Mouse (Mus musculus) liver, embryonic 14.5 days (tissue): ENCODE measurements around the gene Nphp3. TPM values are rescaled to one million over a fixed set of nuclear protein-coding genes. Genes with fewer than 3 reads are reported as not detected.

Experiments
- ATAC-seq: fragments of 200-750 bp; cut with Nextera tagmentation; 2 replicates; pipeline ENCODE4 v1.8.0; 2017; ENCODE audit warnings: moderate number of reproducible peaks, mild to moderate bottlenecking, moderate library complexity; ENCODE audit not compliant: insufficient read depth
- DNase-seq, 3 experiments: peaks; one replicate each; pipeline ENCODE4 v3.0.0-alpha.2; 2012 to 2013; ENCODE audit warnings: low read depth in 3 of 3, low spot score in 3 of 3
- H3K27ac ChIP-seq: fragments of 300-500 bp; sonication (generic); 2 replicates; pipeline ENCODE4 v1.5.1; 2014; ENCODE audit warnings: moderate library complexity, mild to moderate bottlenecking, control low read depth, inconsistent platforms
- H3K27me3 ChIP-seq: fragments of 300-500 bp; sonication (generic); 2 replicates; pipeline ENCODE4 v1.6.1; 2014; ENCODE audit warnings: mild to moderate bottlenecking, low read length, moderate library complexity; ENCODE audit not compliant: control insufficient read depth, insufficient read depth
- H3K36me3 ChIP-seq: fragments of 300-500 bp; sonication (generic); replicated peaks from 2 replicates; pipeline ENCODE4 v1.6.1; 2014; ENCODE audit warnings: low read depth; ENCODE audit not compliant: control insufficient read depth, insufficient read depth
- H3K4me1 ChIP-seq, 2 experiments: fragments of 200-500 bp in 1 of 2; fragments of 300-500 bp in 1 of 2; sonication (generic) in 1 of 2; replicated peaks; 2 replicates each; pipeline ENCODE4 v1.6.1; 2012 to 2014; ENCODE audit warnings: antibody characterized with exemption in 1 of 2, inconsistent platforms in 1 of 2, low read length in 1 of 2; ENCODE audit not compliant: control insufficient read depth in 2 of 2, insufficient read depth in 2 of 2
- H3K4me2 ChIP-seq: fragments of 300-500 bp; sonication (generic); 2 replicates; pipeline ENCODE4 v1.6.1; 2014; ENCODE audit warnings: low read depth, mild to moderate bottlenecking, control low read depth, moderate library complexity
- H3K4me3 ChIP-seq, 2 experiments: fragments of 200-500 bp in 1 of 2; fragments of 300-500 bp in 1 of 2; sonication (generic) in 1 of 2; 2 replicates each; pipeline ENCODE4 v1.5.1; 2012 to 2014; ENCODE audit warnings: low read depth in 2 of 2, low read length in 2 of 2, mild to moderate bottlenecking in 2 of 2, control low read depth in 1 of 2, inconsistent platforms in 1 of 2, moderate library complexity in 1 of 2; ENCODE audit not compliant: insufficient read depth in 1 of 2
- H3K9ac ChIP-seq: fragments of 300-500 bp; sonication (generic); replicated peaks from 2 replicates; pipeline ENCODE4 v1.6.1; 2014; ENCODE audit warnings: mild to moderate bottlenecking, control low read depth, moderate library complexity
- H3K9me3 ChIP-seq: fragments of 300-500 bp; sonication (generic); 2 replicates; pipeline ENCODE4 v1.6.1; 2016; ENCODE audit warnings: low read length, mixed read lengths; ENCODE audit not compliant: control insufficient read depth
- CTCF ChIP-seq: IDR thresholded peaks from 2 replicates; pipeline ENCODE4 v1.5.1; 2016; ENCODE audit warnings: antibody characterized with exemption, low read depth, control low read depth
- EP300 ChIP-seq: IDR thresholded peaks from 2 replicates; pipeline ENCODE4 v1.6.1; 2016; ENCODE audit warnings: antibody characterized with exemption, low read depth
- WGBS: fragments of 180-500 bp; shearing (Covaris S2); extraction: QIAGEN DNeasy Blood & Tissue Kit; methylation state at CpG from one replicate; pipeline ENCODE4 v1.1.7; 2014; ENCODE audit not compliant: insufficient replicate concordance; 5-methylcytosine and 5-hydroxymethylcytosine counted together
- polyA plus RNA-seq, 2 experiments: library from polyadenylated mRNA; depleted of rRNA in 1 of 2; stranded (reverse) in 1 of 2; unstranded in 1 of 2; fragments of >200 nt; fragmentation: Nextera tagmentation in 1 of 2; extraction: Ambion mirVana in 1 of 2; gene quantifications; 2 replicates each; pipeline versions ENCODE4 v1.2.1 to v1.2.3; 2012 to 2014

Nphp3 gene
- polyA plus RNA-seq, 2 experiments, result 0.74 to 2.7 TPM

DNA sequence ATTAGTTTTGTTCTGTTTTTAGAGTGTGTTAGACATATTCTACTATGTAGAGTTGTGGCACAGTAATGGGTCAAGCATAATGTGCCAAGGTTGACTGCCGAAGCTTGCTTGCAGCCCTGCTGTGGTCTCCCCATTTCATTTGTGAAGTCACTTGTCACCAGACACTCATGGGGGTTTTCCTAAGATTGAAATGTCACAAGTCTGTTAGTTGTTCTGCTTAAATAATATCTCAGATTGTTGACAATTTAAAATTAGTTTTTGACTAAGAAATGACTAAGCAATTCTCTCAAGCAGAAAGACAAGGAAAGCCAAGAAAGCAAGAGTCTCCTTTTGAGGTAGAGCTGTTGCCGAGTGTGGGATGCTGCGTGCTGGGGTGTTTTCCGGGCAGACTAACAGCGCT lies 90.6 kb downstream of the Nphp3 start:
- ATAC-seq (no peak), DNase-seq (no peak)
- H3K4me2 ChIP-seq, result no peak overlapping the region
- H3K4me1 ChIP-seq, result no peaks in the 10 kb centered on the region
- H3K9ac ChIP-seq, result no peak overlapping the region
- H3K4me3 ChIP-seq, result no peak overlapping the region
- H3K36me3 ChIP-seq, result no peaks in the 10 kb centered on the region
- TF ChIP-seq EP300 (no peak), CTCF (no peak)
- no peaks in the 10 kb centered on the region for H3K27me3 ChIP-seq
- H3K9me3 ChIP-seq, result no peaks in the 10 kb centered on the region
- 81% methylated on average over 5 of the region's 5 CpGs for WGBS
- H3K27ac ChIP-seq, result no peak overlapping the region

Other genes starting within 250 kb of the Nphp3 start
- 0.51 and 0.60 TPM in 2 replicates for gene Tmem108, start 240.7 kb upstream of the Nphp3 start, polyA plus RNA-seq (2012; rRNA removed)
- 1.0 and 1.2 TPM in 2 replicates for gene Tmem108, start 240.7 kb upstream of the Nphp3 start, polyA plus RNA-seq (2014; fragmentation: Nextera tagmentation; extraction: Ambion mirVana)
- gene Gm28305, start 38.1 kb downstream of the Nphp3 start, polyA plus RNA-seq (2012; rRNA removed), result not detected in 2 replicates
- gene Gm28305, start 38.1 kb downstream of the Nphp3 start, polyA plus RNA-seq (2014; fragmentation: Nextera tagmentation; extraction: Ambion mirVana), result not detected in 2 replicates
- 9.6 and 14.6 TPM in 2 replicates for gene Uba5, start 60.6 kb downstream of the Nphp3 start, polyA plus RNA-seq (2012; rRNA removed)
- 21.2 and 21.4 TPM in 2 replicates for gene Uba5, start 60.6 kb downstream of the Nphp3 start, polyA plus RNA-seq (2014; fragmentation: Nextera tagmentation; extraction: Ambion mirVana)
- 11.9 and 13.5 TPM in 2 replicates for gene Acad11, start 60.8 kb downstream of the Nphp3 start, polyA plus RNA-seq (2012; rRNA removed)
- 16.3 and 18.8 TPM in 2 replicates for gene Acad11, start 60.8 kb downstream of the Nphp3 start, polyA plus RNA-seq (2014; fragmentation: Nextera tagmentation; extraction: Ambion mirVana)
- 0.09 and 0.11 TPM in 2 replicates for gene Ackr4, start 124.4 kb downstream of the Nphp3 start, polyA plus RNA-seq (2012; rRNA removed)
- 0.19 and 0.24 TPM in 2 replicates for gene Ackr4, start 124.4 kb downstream of the Nphp3 start, polyA plus RNA-seq (2014; fragmentation: Nextera tagmentation; extraction: Ambion mirVana)